Mouse (Mus musculus) midbrain, embryonic 15.5 days (tissue): ENCODE measurements at regions not wholly inside any gene's neighbourhood (a gene's known extent, or its start where the extent isn't known, plus 50 kb on each side); places are given as distances from the start of the nearest gene placed in this dataset.

ENCODE experiments used
- ATAC-seq: fragments of 200-750 bp; cut with Nextera tagmentation; replicated peaks from 2 replicates; pipeline ENCODE4 v1.8.0; 2017; ENCODE audit warnings: moderate TSS enrichment
- H3K27ac ChIP-seq: fragments of 300-500 bp; sonication (generic); 2 replicates; pipeline ENCODE4 v1.5.1; 2015; ENCODE audit warnings: mild to moderate bottlenecking, inconsistent platforms
- H3K27me3 ChIP-seq: fragments of 300-500 bp; sonication (generic); replicated peaks from 2 replicates; pipeline ENCODE4 v1.6.1; 2015; ENCODE audit warnings: inconsistent platforms
- H3K36me3 ChIP-seq: fragments of 300-500 bp; sonication (generic); replicated peaks from 2 replicates; pipeline ENCODE4 v1.6.1; 2015; ENCODE audit warnings: inconsistent platforms
- H3K4me1 ChIP-seq: fragments of 300-500 bp; sonication (generic); 2 replicates; pipeline ENCODE4 v1.6.1; 2015; ENCODE audit warnings: inconsistent platforms
- H3K4me2 ChIP-seq: fragments of 300-500 bp; sonication (generic); 2 replicates; pipeline ENCODE4 v1.6.1; 2015; ENCODE audit warnings: inconsistent platforms, mild to moderate bottlenecking, moderate library complexity
- H3K4me3 ChIP-seq: fragments of 300-500 bp; sonication (generic); 2 replicates; pipeline ENCODE4 v1.5.1; 2015; ENCODE audit warnings: mild to moderate bottlenecking, inconsistent platforms
- H3K9ac ChIP-seq: fragments of 300-500 bp; sonication (generic); 2 replicates; pipeline ENCODE4 v1.6.1; 2015; ENCODE audit warnings: mild to moderate bottlenecking, inconsistent platforms
- H3K9me3 ChIP-seq: fragments of 300-500 bp; sonication (generic); 2 replicates; pipeline ENCODE4 v1.6.1; 2016; ENCODE audit warnings: inconsistent platforms
- WGBS: fragments of 180-500 bp; shearing (Covaris S2); methylation state at CpG from one replicate; pipeline ENCODE4 v1.1.7; 2015; ENCODE audit warnings: mixed read lengths; 5-methylcytosine and 5-hydroxymethylcytosine counted together

DNA sequence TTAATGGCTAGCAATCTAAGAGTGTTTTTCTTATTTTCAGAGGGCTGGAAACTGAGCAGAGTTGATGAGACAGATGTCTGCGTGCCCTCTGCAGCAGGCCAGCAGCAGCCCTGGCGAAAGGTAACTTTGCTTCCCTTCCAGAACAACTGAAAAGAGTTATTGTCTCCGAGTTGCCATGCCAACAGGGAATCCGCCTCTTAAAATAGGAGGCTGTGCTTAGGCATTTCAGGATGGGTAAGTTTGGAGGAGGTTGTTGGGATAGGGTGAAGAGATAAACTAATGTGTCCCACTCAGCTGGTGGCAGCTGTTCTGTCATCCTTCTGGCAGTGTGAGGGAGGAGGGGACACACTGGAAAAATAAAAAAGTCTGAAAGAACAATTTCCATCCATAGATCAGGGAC, 100.6 kb upstream of the Sertad2 start:
- WGBS, result 12% methylated on average over 4 of the region's 4 CpGs
- no peak for ATAC-seq
- Histone ChIP-seq H3K9ac (no peak overlapping the region), H3K36me3 (no peaks in the 10 kb centered on the region), H3K9me3 (no peaks in the 10 kb centered on the region; the same call in 1 of the 2 replicates), H3K27ac (no peak overlapping the region), H3K27me3 (no peaks in the 10 kb centered on the region), H3K4me2 (no peak overlapping the region), H3K4me1 (peaks cover 23% of the 10 kb centered on the region), H3K4me3 (no peak overlapping the region)

GRCm38 (mm10) chr11:20445061-20445902, 97.8 kb upstream of the Sertad2 start:
- H3K4me1 ChIP-seq, result peaks cover 23% of the 10 kb centered on the region
- H3K9me3 ChIP-seq, result no peaks in the 10 kb centered on the region; the same call in 1 of the 2 replicates
- 0 out of 2 replicates have a peak overlapping the region, but pooled peaks have one; percentile 3 for H3K9ac ChIP-seq
- peak overlapping the region; percentile 18 for H3K4me3 ChIP-seq
- peak; percentile 46 for ATAC-seq
- H3K4me2 ChIP-seq, result peak overlapping the region; percentile 45
- WGBS, result 7% methylated on average over 18 of the region's 18 CpGs
- no peaks in the 10 kb centered on the region for H3K36me3 ChIP-seq
- no peaks in the 10 kb centered on the region for H3K27me3 ChIP-seq
- no peak overlapping the region for H3K27ac ChIP-seq

GRCm38 (mm10) chr11:20445903-20446264, 97.2 kb upstream of the Sertad2 start:
- Histone ChIP-seq H3K9ac (peak overlapping the region; percentile 24; the same call in 1 of the 2 replicates), H3K36me3 (no peaks in the 10 kb centered on the region), H3K9me3 (no peaks in the 10 kb centered on the region; the same call in 1 of the 2 replicates), H3K4me2 (peak overlapping the region; percentile 45), H3K27me3 (no peaks in the 10 kb centered on the region), H3K4me3 (peak overlapping the region; percentile 18; the same call in 1 of the 2 replicates), H3K4me1 (peaks cover 23% of the 10 kb centered on the region), H3K27ac (no peak overlapping the region)
- WGBS, result 2% methylated on average over 6 of the region's 6 CpGs
- peak; percentile 84 for ATAC-seq

DNA sequence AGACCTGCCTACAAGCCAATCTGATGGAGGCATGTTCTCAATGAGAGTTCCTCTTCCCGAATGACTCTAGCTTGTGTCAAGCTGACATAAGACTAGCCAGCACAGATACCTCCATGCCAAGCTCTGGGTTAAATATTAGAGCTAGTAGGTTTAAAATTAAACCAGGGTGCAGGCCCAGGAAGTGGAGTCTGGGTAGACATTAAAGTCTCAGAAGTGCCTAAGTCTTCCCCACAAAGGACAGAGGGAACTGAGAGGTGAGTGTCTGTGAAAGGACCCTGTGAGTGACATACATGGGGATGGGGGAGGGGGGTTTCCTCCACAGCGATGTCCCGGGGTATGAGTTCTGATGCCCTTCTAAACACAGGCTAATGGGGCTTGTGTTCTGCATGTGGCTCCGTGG, 90.2 kb upstream of the Sertad2 start:
- Histone ChIP-seq H3K27ac (no peak overlapping the region), H3K4me1 (peaks cover 15% of the 10 kb centered on the region), H3K9ac (no peak overlapping the region), H3K27me3 (no peaks in the 10 kb centered on the region), H3K4me2 (no peak overlapping the region), H3K4me3 (no peak overlapping the region), H3K9me3 (no peaks in the 10 kb centered on the region), H3K36me3 (no peaks in the 10 kb centered on the region)
- no peak for ATAC-seq
- 84% methylated on average over 4 of the region's 4 CpGs for WGBS

DNA sequence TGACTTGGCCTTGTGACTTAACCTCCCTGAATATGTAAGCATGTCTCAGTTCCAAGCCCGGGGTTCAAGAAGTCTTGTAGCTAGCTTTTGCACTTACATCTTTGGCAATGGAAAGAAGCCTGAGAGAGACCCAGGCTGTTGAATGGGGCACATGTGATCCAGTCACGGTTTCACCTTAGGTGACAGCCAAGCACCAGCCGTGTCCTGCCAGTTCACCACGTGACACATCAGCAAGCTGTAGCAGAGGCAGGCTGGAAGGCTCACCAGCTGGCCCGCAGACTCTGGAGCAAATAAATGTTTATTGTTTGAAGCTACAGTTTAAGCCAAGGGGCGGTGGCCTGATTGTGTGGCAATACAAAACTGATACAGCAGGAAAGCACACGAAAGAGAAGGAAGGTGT, 89.3 kb upstream of the Sertad2 start:
- H3K27ac ChIP-seq, result no peak overlapping the region
- 78% methylated on average over 7 of the region's 7 CpGs for WGBS
- H3K4me2 ChIP-seq, result no peak overlapping the region
- H3K9ac ChIP-seq, result no peak overlapping the region
- H3K9me3 ChIP-seq, result no peaks in the 10 kb centered on the region
- no peaks in the 10 kb centered on the region for H3K36me3 ChIP-seq
- peaks cover 15% of the 10 kb centered on the region for H3K4me1 ChIP-seq
- ATAC-seq, result no peak
- no peaks in the 10 kb centered on the region for H3K27me3 ChIP-seq
- H3K4me3 ChIP-seq, result no peak overlapping the region

- Histone ChIP-seq H3K9ac (peak overlapping the region; percentile 39), H3K27me3 (no peaks in the 10 kb centered on the region), H3K4me2 (peak overlapping the region; percentile 85), H3K4me3 (peak overlapping the region; percentile 49), H3K36me3 (no peaks in the 10 kb centered on the region), H3K4me1 (peaks cover 15% of the 10 kb centered on the region), H3K27ac (no peak overlapping the region), H3K9me3 (no peaks in the 10 kb centered on the region)
- ATAC-seq, result peak; percentile 85
- under 1% methylated on average over 35 of the region's 35 CpGs for WGBS
Measured at GRCm38 (mm10) chr11:20455085-20455864, 87.8 kb upstream of the Sertad2 start.

GRCm38 (mm10) chr11:20455865-20456648, 87.0 kb upstream of the Sertad2 start:
- Histone ChIP-seq H3K27ac (no peak overlapping the region), H3K9ac (peak overlapping the region; percentile 39), H3K9me3 (no peaks in the 10 kb centered on the region), H3K4me1 (peaks cover 15% of the 10 kb centered on the region), H3K4me2 (peak overlapping the region; percentile 85), H3K36me3 (no peaks in the 10 kb centered on the region), H3K4me3 (peak overlapping the region; percentile 49), H3K27me3 (no peaks in the 10 kb centered on the region)
- 1% methylated on average over 19 of the region's 19 CpGs for WGBS
- ATAC-seq, result peak; percentile 72

DNA sequence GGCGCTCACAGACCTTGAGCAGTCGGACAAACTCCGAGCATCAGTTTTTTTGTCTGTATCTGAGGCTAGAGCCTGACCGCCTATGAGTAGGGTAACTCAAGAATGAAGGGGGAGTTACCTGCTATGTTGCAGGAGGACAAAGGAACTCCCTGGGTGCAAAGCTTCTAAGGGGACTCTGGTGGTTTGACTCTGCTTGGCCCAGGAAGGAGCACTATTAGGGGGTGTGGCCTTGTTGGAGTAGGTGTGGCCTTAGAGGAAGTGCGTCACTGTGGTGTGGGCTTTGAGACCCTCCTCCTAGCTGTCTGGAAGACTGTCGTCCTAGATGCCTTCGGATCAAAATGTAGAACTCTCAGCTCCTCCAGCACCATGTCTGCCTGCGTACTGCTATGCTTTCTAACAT, 83.9 kb upstream of the Sertad2 start:
- H3K4me1 ChIP-seq, result peaks cover 15% of the 10 kb centered on the region
- no peaks in the 10 kb centered on the region for H3K9me3 ChIP-seq
- no peak overlapping the region for H3K4me3 ChIP-seq
- no peak overlapping the region for H3K9ac ChIP-seq
- WGBS, result 89% methylated on average over 8 of the region's 8 CpGs
- ATAC-seq, result no peak
- no peak overlapping the region for H3K4me2 ChIP-seq
- no peaks in the 10 kb centered on the region for H3K36me3 ChIP-seq
- H3K27me3 ChIP-seq, result no peaks in the 10 kb centered on the region
- no peak overlapping the region for H3K27ac ChIP-seq

- WGBS, result 43% methylated on average over 7 of the region's 7 CpGs
- H3K27ac ChIP-seq, result peak overlapping the region; percentile 10; the same call in 1 of the 2 replicates
- no peak overlapping the region for H3K9ac ChIP-seq
- peaks cover 11% of the 10 kb centered on the region for H3K4me1 ChIP-seq
- H3K36me3 ChIP-seq, result no peaks in the 10 kb centered on the region
- H3K9me3 ChIP-seq, result no peaks in the 10 kb centered on the region
- no peak overlapping the region for H3K4me2 ChIP-seq
- ATAC-seq, result no peak
- H3K27me3 ChIP-seq, result no peaks in the 10 kb centered on the region
- no peak overlapping the region for H3K4me3 ChIP-seq
Measured at GRCm38 (mm10) chr11:20460501-20460921, 82.5 kb upstream of the Sertad2 start.

DNA sequence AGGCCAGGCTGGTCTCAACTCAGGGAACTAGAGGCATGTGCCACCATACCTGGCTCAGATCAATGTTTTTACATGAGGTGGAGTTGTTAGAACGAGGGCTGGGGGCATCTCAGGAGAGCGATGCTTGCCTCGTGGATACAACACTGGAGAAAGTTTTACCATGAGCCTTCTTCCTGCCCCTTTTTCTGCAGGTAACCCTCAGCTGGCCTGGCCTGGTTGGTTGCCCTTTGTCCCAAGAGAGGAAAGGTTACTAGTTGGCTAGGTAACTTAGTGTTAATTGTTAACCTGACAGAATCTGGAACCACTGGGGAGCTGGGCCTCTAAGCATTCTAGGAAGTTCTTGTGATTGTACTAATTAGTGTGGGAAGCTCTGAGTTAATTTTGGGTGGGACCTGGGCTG, 81.0 kb upstream of the Sertad2 start:
- no peaks in the 10 kb centered on the region for H3K4me1 ChIP-seq
- H3K27ac ChIP-seq, result no peak overlapping the region
- WGBS, result 90% methylated on average over 3 of the region's 3 CpGs
- no peaks in the 10 kb centered on the region for H3K36me3 ChIP-seq
- no peak overlapping the region for H3K4me2 ChIP-seq
- no peaks in the 10 kb centered on the region for H3K27me3 ChIP-seq
- ATAC-seq, result no peak
- H3K9ac ChIP-seq, result no peak overlapping the region
- no peaks in the 10 kb centered on the region for H3K9me3 ChIP-seq
- H3K4me3 ChIP-seq, result no peak overlapping the region

GRCm38 (mm10) chr11:20463173-20463681, 79.8 kb upstream of the Sertad2 start:
- 21% methylated on average over 10 of the region's 10 CpGs for WGBS
- no peak overlapping the region for H3K4me3 ChIP-seq
- H3K27me3 ChIP-seq, result no peaks in the 10 kb centered on the region
- H3K4me1 ChIP-seq, result no peaks in the 10 kb centered on the region
- H3K4me2 ChIP-seq, result no peak overlapping the region
- H3K27ac ChIP-seq, result no peak overlapping the region
- no peaks in the 10 kb centered on the region for H3K36me3 ChIP-seq
- no peak for ATAC-seq
- H3K9ac ChIP-seq, result no peak overlapping the region
- H3K9me3 ChIP-seq, result no peaks in the 10 kb centered on the region

- WGBS, result 83% methylated on average over 8 of the region's 8 CpGs
- Histone ChIP-seq H3K4me2 (no peak overlapping the region), H3K36me3 (no peaks in the 10 kb centered on the region), H3K9me3 (no peaks in the 10 kb centered on the region), H3K9ac (no peak overlapping the region), H3K27ac (no peak overlapping the region), H3K27me3 (no peaks in the 10 kb centered on the region), H3K4me1 (no peaks in the 10 kb centered on the region), H3K4me3 (no peak overlapping the region)
- no peak for ATAC-seq
Measured at GRCm38 (mm10) chr11:20464564-20464963, 78.5 kb upstream of the Sertad2 start.
